Mouse (Mus musculus) gastrocnemius, adult 2 months (tissue): ENCODE results near the gene Capn5. TPM values are rescaled to one million over a fixed set of nuclear protein-coding genes. Genes with fewer than 3 reads are reported as not detected.

Experiments
- DNase-seq: peaks from one replicate; pipeline ENCODE4 v3.0.0; 2022
- H3K27ac ChIP-seq: fragments of 200-600 bp; 2 replicates; pipeline ENCODE4 v1.8.1; 2022; ENCODE audit warnings: mild to moderate bottlenecking
- H3K4me3 ChIP-seq: fragments of 200-600 bp; 2 replicates; pipeline ENCODE4 v1.8.1; 2022; ENCODE audit warnings: mild to moderate bottlenecking, moderate library complexity
- CTCF ChIP-seq: fragments of 200-600 bp; IDR thresholded peaks from 2 replicates; pipeline ENCODE4 v1.8.1; 2022; ENCODE audit warnings: antibody characterized with exemption, mild to moderate bottlenecking, moderate library complexity
- intact Hi-C: fragments of 180-260 bp; cut with DNase I; formaldehyde crosslinking; loops from one replicate; pipeline ENCODE4 v1.15.1; 2025
- total RNA-seq, 2 experiments: library from RNA; stranded (reverse); gene quantifications; 2 replicates each; pipeline ENCODE4 v1.2.3; 2021

Gene Capn5
- total RNA-seq, 2 experiments from 2014 or later, result 1.3 to 2.3 TPM

DNA sequence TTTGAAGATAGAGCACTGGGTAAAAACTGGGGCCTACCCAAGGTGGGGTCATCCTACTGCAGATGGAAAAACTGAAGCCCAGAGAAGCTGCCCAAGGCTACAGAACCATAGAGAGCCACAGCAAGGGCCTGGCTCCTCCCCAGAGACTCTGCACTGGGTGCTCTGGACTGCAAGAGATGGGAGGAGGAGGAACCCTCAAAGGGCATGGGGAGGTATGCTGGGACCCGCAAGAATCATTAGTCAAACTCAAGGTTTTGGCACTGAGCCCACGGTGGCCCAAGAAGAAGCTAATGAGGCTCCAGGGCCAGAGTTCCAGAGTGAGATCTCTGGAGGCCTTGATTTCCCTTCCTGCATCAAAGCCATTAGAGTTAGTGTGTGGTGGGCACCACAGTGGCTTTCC, 40.1 kb downstream of the Capn5 start:
- intact Hi-C loops, result no loop called here
- DNase-seq, result no peak
- no peak for TF ChIP-seq CTCF
- Histone ChIP-seq H3K27ac (no peak overlapping the region), H3K4me3 (no peak overlapping the region)

DNA sequence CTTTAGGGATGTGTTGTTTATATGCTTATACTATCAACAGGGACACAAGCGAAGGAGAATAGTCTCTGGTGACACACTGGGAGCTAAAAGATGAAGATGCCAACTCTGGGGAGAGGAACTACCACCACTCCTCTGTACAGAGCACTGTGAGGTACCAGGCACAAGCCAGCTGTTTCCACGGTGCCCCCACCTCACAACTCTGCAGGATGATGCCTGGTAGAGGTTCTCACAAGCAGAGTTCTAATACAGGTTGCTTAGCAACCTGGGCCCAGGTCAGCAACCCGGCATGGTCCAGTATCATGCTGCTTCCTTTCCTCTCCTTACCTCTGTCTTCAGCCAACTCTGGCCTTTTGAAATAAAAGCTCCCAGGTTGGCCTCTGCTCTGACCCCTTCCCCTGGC, 40.5 kb downstream of the Capn5 start:
- TF ChIP-seq CTCF, result no peak
- H3K27ac ChIP-seq, result no peak overlapping the region
- no peak for DNase-seq
- H3K4me3 ChIP-seq, result no peak overlapping the region
- intact Hi-C loops, result no loop called here

DNA sequence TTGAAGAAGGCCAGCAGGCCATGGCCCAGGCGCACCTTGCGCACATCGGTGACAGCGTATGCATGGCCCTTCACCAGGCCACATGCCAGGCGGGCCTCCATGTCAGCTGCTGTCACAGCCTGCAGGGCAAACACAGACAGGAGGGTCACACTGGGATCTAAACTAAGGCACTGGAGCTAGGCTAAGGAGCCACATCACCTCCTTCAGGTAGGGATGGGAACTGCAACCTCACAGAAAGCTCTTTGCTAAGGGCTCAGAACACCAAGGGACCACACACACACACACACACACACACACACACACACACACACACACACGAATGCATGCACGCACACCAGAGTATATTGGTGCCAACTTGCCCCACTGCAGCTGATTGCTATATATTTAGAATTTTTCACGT, 46.3 kb downstream of the Capn5 start:
- no peak overlapping the region for H3K4me3 ChIP-seq
- no peak for TF ChIP-seq CTCF
- DNase-seq, result no peak
- no peak overlapping the region for H3K27ac ChIP-seq
- intact Hi-C loops, result no loop called here

DNA sequence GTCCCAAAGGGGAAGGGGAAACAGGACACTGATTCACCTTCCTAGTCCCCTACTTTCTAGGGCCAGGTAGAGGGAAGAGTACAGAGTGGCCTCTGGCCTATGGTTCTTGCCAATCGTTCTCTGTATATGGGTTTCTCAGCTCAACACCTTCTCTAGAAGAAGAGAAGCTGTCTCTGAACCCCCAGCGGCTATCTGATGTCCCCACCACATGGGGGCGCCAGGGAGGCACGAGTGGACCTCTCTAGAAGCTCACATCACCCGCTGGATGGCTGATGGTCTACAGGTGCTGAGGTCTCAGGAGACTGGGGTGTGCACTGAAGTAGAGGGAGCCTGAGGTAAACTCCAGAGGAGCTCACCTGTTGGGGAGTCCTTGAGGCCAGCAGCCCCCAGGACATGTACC, 52.6 kb downstream of the Capn5 start:
- intact Hi-C loops, result no loop called here
- no peak overlapping the region for H3K4me3 ChIP-seq
- peak; percentile 62 for TF ChIP-seq CTCF
- peak; percentile 68 for DNase-seq
- no peak overlapping the region for H3K27ac ChIP-seq

DNA sequence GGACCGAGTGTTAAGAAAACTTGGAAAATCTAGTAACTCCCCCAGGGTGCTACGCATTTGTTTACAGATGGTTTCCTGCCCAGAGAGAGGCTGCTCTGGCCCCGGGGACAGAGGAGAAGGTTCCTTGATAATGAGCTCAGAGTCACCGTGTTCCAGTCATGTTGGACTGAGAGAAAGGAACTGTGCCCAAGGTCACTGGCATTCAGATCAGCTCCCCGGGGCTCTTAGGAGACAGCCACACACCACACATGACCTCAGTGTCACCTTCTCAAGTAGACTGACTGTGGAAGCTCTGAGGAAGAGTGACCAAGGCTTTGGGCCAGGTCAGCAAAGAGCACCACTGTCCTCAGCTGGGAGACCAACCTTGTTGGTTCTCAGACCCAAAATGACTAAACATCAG, 53.4 kb downstream of the Capn5 start:
- no peak for DNase-seq
- TF ChIP-seq CTCF, result no peak
- Histone ChIP-seq H3K4me3 (no peak overlapping the region), H3K27ac (no peak overlapping the region)
- intact Hi-C loops, result no loop called here

DNA sequence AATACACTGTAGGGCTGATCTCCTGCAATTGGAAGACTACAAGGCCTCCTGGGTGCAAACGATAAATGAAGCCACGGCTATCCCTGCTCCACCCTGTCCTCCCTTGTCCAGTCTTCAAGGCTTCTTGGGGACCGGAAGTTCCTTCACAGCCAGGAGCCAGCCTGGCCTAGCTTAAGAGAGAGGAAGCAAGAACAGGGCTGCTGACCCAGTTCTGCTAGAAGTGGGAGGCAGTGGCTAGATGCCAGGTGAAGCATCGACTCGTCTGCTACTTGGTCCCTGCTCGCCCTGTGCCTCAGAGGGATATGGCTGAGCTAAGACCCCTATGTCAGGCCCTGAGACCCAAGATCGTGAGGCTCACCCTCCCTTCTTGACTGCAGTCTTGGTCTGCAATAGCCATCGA, 56.4 kb downstream of the Capn5 start:
- intact Hi-C loops, result no loop called here
- Histone ChIP-seq H3K4me3 (no peak overlapping the region), H3K27ac (no peak overlapping the region)
- no peak for DNase-seq
- TF ChIP-seq CTCF, result no peak

DNA sequence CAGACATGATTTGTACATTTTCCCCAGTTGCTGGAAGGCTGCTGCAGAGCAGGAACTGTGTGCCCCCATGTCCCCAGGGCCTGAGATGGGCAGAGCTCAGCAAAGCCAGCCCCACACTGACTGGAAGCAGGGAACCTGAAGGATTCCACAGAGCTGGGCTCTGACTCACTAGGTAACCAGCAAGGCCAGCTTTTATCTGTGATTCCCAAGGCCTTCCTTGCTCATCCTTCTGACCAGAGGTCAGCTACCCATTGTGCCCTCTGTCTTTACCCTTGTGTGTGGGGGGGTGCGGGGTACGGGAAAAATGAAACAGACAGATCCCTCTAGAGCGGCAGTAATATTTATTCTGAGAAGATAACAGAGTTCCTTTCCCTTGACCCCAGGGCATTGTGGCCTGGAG, 56.8 kb downstream of the Capn5 start:
- no peak for DNase-seq
- intact Hi-C loops, result no loop called here
- no peak overlapping the region for H3K4me3 ChIP-seq
- TF ChIP-seq CTCF, result no peak
- H3K27ac ChIP-seq, result no peak overlapping the region

DNA sequence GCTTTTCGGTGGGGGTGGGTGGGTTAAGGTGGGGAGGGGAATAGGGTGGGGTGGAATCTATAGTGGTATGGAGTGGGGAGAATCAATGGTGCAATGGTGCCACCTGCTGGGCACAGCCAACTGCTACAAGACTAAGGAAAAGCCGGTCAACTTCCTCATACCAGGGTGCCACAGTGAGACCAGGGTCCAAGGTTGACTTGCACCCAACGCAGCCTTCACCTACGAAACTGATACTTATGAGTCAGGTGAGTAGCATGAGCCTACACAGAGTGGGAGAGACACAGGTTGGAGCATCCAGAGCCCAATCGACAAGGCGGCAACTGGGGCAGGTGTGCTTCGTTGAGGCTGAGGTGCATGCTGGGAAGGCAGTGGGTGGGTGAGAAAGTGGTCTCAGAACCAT, 57.7 kb downstream of the Capn5 start:
- peak; percentile 92 for TF ChIP-seq CTCF
- H3K27ac ChIP-seq, result no peak overlapping the region
- peak overlapping the region; percentile 15; the same call in 1 of the 2 replicates for H3K4me3 ChIP-seq
- intact Hi-C loops, result loop anchor here (1.0 kb wide), 1 partner anchor 49 kb away; no protein-coding TSS in a partner anchor
- DNase-seq, result peak; percentile 73

DNA sequence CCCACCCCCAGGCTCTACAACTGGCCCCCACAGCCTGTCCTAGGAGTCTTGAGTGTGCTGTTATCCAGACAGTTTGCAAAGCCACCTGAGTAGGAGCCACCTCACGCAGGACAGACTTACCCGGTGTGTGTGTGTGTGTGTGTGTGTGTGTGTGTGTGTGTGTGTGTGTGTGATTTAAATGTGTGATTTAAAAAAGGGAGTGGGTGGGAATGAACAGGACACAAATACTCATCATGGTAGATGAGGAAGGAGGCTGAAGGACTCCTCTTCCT, 58.2 kb downstream of the Capn5 start:
- no peak for DNase-seq
- intact Hi-C loops, result loop anchor here (1.0 kb wide), 2 partner anchors 17 to 49 kb away; no protein-coding TSS in a partner anchor
- TF ChIP-seq CTCF, result no peak
- H3K4me3 ChIP-seq, result no peak overlapping the region
- no peak overlapping the region for H3K27ac ChIP-seq

DNA sequence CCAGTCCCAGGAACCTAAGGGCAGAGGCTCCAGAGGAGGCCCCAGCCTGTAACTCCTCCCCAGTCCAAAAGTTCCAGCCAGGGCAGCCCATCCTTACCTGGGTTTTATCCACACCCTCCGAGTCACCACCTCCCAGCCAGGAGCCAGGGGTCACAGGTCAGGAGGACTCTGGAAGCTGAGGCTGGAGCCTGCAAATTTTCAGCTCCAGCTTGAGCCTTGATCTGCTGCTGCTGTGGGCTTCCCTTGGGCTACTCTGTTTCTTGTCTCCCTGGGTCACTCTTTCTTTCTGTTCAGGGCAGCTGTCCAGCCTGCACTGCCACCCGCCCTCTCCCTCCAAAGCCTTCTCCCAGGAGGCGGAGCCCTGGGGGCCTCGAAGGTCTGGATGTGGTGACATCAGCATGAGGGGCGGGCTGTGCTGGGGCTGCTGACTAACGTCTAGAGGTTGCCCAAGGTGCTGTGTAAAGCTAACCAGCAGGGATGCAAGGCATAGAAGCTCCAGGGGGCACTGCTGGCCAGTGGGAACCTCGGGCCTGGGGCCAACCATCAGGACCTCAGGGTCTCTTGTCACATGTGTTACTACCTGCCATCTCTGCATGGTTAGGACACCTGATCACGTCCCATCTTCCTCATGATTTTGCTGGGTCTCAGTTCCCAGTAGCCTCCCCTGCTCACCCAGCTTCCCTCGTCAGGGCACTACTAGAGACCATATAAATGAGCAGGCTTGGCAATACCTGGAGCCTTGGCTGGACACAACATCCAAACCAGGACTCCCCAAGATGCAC, 58.7 kb downstream of the Capn5 start, which contains the start of gene Myo7a:
Gene Myo7a (minus strand): TSS at position 346 of the 782 bp plus-strand sequence.
- DNase-seq, result peak; percentile 50
- TF ChIP-seq CTCF, result no peak
- H3K4me3 ChIP-seq, result peak within 1 kb of the TSS; percentile 46
- intact Hi-C loops, result loop anchor here (1.0 kb wide), 1 partner anchor 16 kb away; no protein-coding TSS in a partner anchor
- H3K27ac ChIP-seq, result peak within 1 kb of the TSS; percentile 38

DNA sequence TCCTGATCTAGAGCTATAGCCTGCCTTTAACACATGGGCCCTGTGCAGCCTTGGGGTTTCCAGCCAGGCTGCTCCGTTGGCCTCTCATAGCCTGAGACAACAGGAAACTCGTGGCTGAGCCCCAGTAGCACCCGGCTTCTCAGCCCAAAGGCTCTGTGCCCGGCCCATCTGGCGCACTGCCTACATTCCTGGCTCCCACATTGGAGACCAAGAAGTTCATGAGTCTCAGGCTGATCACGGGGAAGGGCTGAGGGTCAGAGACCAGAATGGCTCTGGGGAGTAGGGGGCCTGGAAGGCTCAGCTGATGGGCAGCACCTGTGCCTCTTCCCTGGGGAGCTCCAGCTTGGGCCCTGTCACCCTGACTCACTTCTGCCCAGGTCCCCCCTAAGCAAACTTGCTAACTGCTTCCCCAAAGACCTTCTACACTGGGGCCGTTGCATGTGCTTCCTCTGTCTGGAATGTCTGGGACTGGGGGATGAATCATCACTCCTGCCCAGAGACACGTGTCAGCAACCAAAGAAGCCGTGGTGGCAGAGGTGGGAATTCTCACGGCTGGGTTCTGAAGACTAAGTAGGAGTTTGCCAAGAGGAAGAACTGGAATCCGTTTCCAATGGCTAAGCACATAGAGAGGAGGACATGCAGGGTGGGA, 60.9 kb downstream of the Capn5 start:
- Histone ChIP-seq H3K27ac (peak overlapping the region; percentile 65), H3K4me3 (no peak overlapping the region)
- TF ChIP-seq CTCF, result no peak
- intact Hi-C loops, result no loop called here
- peak; percentile 85 for DNase-seq

DNA sequence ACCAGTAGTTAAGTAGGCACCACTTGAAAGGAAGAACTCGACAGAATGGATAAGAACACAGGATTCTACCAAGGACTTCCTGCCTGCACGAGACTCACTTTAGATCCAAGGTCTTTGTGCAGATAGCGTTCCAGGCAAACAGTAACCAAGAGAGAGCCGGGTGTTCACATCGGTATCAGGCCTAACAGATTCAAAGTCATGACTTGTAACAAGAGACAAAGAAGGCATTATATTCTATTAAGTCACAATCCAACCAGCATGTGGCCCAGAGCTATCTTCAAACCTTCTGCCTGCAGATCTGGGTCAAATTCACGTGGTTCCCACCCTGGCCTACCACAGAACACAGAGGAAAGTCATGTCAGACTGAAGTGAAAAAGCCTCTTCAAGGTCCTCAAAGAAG, 63.4 kb downstream of the Capn5 start:
- Histone ChIP-seq H3K27ac (no peak overlapping the region), H3K4me3 (no peak overlapping the region)
- no peak for TF ChIP-seq CTCF
- intact Hi-C loops, result no loop called here
- DNase-seq, result no peak

DNA sequence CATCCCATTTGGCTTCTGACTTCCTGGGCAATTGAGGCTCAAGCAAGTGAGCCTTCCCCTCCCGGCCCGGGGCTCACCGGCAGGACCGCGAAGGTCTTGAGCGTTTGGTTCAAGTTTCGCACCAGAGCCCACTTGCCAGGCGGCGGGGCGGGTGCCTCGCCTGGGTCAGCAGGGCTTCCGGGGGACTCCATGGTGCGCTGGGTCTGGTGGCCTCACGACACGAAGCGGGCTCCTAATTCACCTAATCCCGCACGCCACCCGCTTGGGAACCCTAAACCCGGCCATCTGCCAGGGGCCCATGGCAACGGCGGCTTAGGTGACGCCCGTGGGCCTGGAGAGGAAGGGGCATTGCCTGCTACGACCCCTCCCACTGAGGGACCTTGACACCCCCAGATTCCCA, 66.8 kb downstream of the Capn5 start:
- intact Hi-C loops, result no loop called here
- TF ChIP-seq CTCF, result no peak
- peak overlapping the region; percentile 50 for H3K4me3 ChIP-seq
- peak overlapping the region; percentile 28; the same call in 1 of the 2 replicates for H3K27ac ChIP-seq
- DNase-seq, result no peak

DNA sequence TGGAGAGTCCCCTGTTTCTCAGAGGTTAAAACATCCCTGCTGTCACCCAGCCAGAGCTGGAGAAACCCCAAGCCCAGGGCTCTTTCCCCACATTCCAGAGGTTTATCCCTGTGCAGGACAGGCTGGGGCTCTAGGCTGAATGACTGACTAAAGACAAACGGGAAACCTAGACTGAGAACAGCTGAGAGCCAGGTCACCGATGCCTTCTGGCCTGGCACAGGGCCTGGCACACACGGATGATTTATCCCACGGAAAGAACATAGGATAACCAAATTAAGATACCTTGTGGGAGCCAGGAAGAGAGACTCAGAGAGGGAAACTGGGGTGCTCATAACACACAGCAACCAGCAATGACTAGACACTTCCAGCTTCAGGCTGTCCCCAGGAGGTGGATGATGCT, 68.3 kb downstream of the Capn5 start:
- Histone ChIP-seq H3K27ac (no peak overlapping the region), H3K4me3 (no peak overlapping the region)
- DNase-seq, result no peak
- TF ChIP-seq CTCF, result no peak
- intact Hi-C loops, result no loop called here
